Mouse (Mus musculus) CH12.LX (cell line): ENCODE data around the gene Crat. TPM values are rescaled to one million over a fixed set of nuclear protein-coding genes. Genes with fewer than 3 reads are reported as not detected.

Source experiments
- DNase-seq: peaks from one replicate; pipeline ENCODE4 v3.0.0-alpha.2; 2013; ENCODE audit errors: extremely low read depth
- H3K27ac ChIP-seq: 2 replicates; pipeline ENCODE4 v1.5.1; 2012; ENCODE audit warnings: low read depth, mild to moderate bottlenecking, control low read depth, moderate library complexity; ENCODE audit not compliant: insufficient read depth
- H3K27me3 ChIP-seq: replicated peaks from 2 replicates; pipeline ENCODE3; 2012; ENCODE audit warnings: inconsistent platforms
- H3K36me3 ChIP-seq, 2 experiments: replicated peaks in 1 of 2; 2 replicates each; pipeline versions ENCODE3 to v1.6.1; 2012; ENCODE audit warnings: inconsistent platforms in 1 of 2, low read length in 1 of 2, mild to moderate bottlenecking in 1 of 2, mixed read lengths in 1 of 2, moderate library complexity in 1 of 2; ENCODE audit not compliant: control insufficient read depth in 1 of 2, insufficient read depth in 1 of 2
- H3K4me1 ChIP-seq, 2 experiments: 2 replicates each; pipeline ENCODE4 v1.6.1; 2012; ENCODE audit warnings: inconsistent platforms in 1 of 2, moderate library complexity in 1 of 2; ENCODE audit not compliant: insufficient read depth in 2 of 2, control insufficient read depth in 1 of 2
- H3K4me2 ChIP-seq: 2 replicates; pipeline ENCODE4 v1.6.1; 2012; ENCODE audit warnings: low read depth, mild to moderate bottlenecking, control low read depth; ENCODE audit not compliant: poor library complexity, insufficient read depth, severe bottlenecking
- H3K4me3 ChIP-seq, 3 experiments: fragments of 150-350 bp in 1 of 3; sonication (generic) in 1 of 3; replicated peaks in 1 of 3; 2 replicates each; pipeline versions ENCODE3 to v1.5.1; 2011 to 2012; ENCODE audit warnings: low read depth in 2 of 3, low read length in 2 of 3, mild to moderate bottlenecking in 2 of 3, moderate library complexity in 2 of 3, control low read depth in 1 of 3, improper control_type of control experiment in 1 of 3, inconsistent platforms in 1 of 3, mixed read lengths in 1 of 3; ENCODE audit not compliant: poor library complexity in 1 of 3
- H3K79me2 ChIP-seq: replicated peaks from 2 replicates; pipeline ENCODE4 v1.6.1; 2012; ENCODE audit warnings: mild to moderate bottlenecking, moderate library complexity; ENCODE audit not compliant: control insufficient read depth, poor library complexity, insufficient read depth, severe bottlenecking; ENCODE audit errors: extremely low read depth
- H3K9ac ChIP-seq: 2 replicates; pipeline ENCODE4 v1.6.1; 2012; ENCODE audit warnings: low read depth, mild to moderate bottlenecking, control low read depth, moderate library complexity; ENCODE audit not compliant: insufficient read depth
- H3K9me3 ChIP-seq: replicated peaks from 2 replicates; pipeline ENCODE3; 2012; ENCODE audit warnings: low read length, inconsistent platforms, mixed read lengths
- BHLHE40 ChIP-seq: IDR thresholded peaks from 2 replicates; pipeline ENCODE4 v1.6.1; 2011; ENCODE audit warnings: mild to moderate bottlenecking, low read depth, low read length, improper control_type of control experiment
- CTCF ChIP-seq, 2 experiments: IDR thresholded peaks in 1 of 2; conservative IDR thresholded peaks in 1 of 2; 2 replicates each; pipeline ENCODE4 v1.5.1; 2011 to 2012; ENCODE audit warnings: low read depth in 2 of 2, low read length in 2 of 2, improper control_type of control experiment in 1 of 2, inconsistent platforms in 1 of 2, mild to moderate bottlenecking in 1 of 2, moderate library complexity in 1 of 2
- E2F4 ChIP-seq: IDR thresholded peaks from 2 replicates; pipeline ENCODE4 v1.6.1; 2011; ENCODE audit warnings: low read depth, low read length, improper control_type of control experiment; ENCODE audit not compliant: insufficient replicate concordance
- ELF1 ChIP-seq: IDR thresholded peaks from 2 replicates; pipeline ENCODE4 v1.6.1; 2014; ENCODE audit warnings: low read depth, mild to moderate bottlenecking, inconsistent platforms, low read length, improper control_type of control experiment
- EP300 ChIP-seq: IDR thresholded peaks from 2 replicates; pipeline ENCODE4 v1.6.1; 2011; ENCODE audit warnings: low read length, improper control_type of control experiment
- HCFC1 ChIP-seq: IDR thresholded peaks from 2 replicates; pipeline ENCODE4 v1.6.1; 2012; ENCODE audit warnings: low read depth, mild to moderate bottlenecking, inconsistent platforms, low read length, improper control_type of control experiment
- IRF4 ChIP-seq: IDR thresholded peaks from 2 replicates; pipeline ENCODE4 v1.6.1; 2014; ENCODE audit warnings: low read depth, mild to moderate bottlenecking, inconsistent platforms, low read length, improper control_type of control experiment
- KAT2A ChIP-seq: IDR thresholded peaks from 2 replicates; pipeline ENCODE4 v1.6.1; 2012; ENCODE audit warnings: low read length, improper control_type of control experiment, inconsistent platforms; ENCODE audit not compliant: insufficient replicate concordance
- MAZ ChIP-seq: IDR thresholded peaks from 2 replicates; pipeline ENCODE4 v1.6.1; 2012; ENCODE audit warnings: low read depth, mild to moderate bottlenecking, inconsistent platforms, low read length, improper control_type of control experiment, moderate library complexity
- MEF2A ChIP-seq: IDR thresholded peaks from 2 replicates; pipeline ENCODE4 v1.6.1; 2014; ENCODE audit warnings: low read depth, mild to moderate bottlenecking, inconsistent platforms, low read length, improper control_type of control experiment, borderline replicate concordance
- MYC ChIP-seq: IDR thresholded peaks from 2 replicates; pipeline ENCODE4 v1.6.1; 2011; ENCODE audit warnings: low read depth, mild to moderate bottlenecking, improper control_type of control experiment, low read length
- NRF1 ChIP-seq: IDR thresholded peaks from 2 replicates; pipeline ENCODE4 v1.6.1; 2014; ENCODE audit warnings: low read depth, mild to moderate bottlenecking, inconsistent platforms, low read length, improper control_type of control experiment, moderate library complexity
- POLR2A ChIP-seq: IDR thresholded peaks from 2 replicates; pipeline ENCODE4 v1.6.1; 2011; ENCODE audit warnings: low read depth, mild to moderate bottlenecking, improper control_type of control experiment, low read length
- RAD21 ChIP-seq: IDR thresholded peaks from 2 replicates; pipeline ENCODE4 v1.6.1; 2011; ENCODE audit warnings: low read depth, mild to moderate bottlenecking, low read length, improper control_type of control experiment, moderate library complexity
- SMC3 ChIP-seq: IDR thresholded peaks from 2 replicates; pipeline ENCODE4 v1.6.1; 2011; ENCODE audit warnings: low read depth, low read length, improper control_type of control experiment
- TBP ChIP-seq: conservative IDR thresholded peaks from 2 replicates; pipeline ENCODE4 v1.6.1; 2011; ENCODE audit warnings: low read depth, low read length, improper control_type of control experiment
- UBTF ChIP-seq: IDR thresholded peaks from 2 replicates; pipeline ENCODE4 v1.6.1; 2012; ENCODE audit warnings: low read depth, mild to moderate bottlenecking, inconsistent platforms, low read length, improper control_type of control experiment, moderate library complexity
- ZC3H11A ChIP-seq: IDR thresholded peaks from 2 replicates; pipeline ENCODE4 v1.6.1; 2012; ENCODE audit warnings: low read depth, mild to moderate bottlenecking, inconsistent platforms, low read length, improper control_type of control experiment
- ZMIZ1 ChIP-seq: IDR thresholded peaks from 2 replicates; pipeline ENCODE4 v1.6.1; 2012; ENCODE audit warnings: low read depth, mild to moderate bottlenecking, inconsistent platforms, low read length, improper control_type of control experiment
- dilution Hi-C: fragments of 300-500 bp; cut with MboI; formaldehyde crosslinking; loops from 2 replicates; pipeline ENCODE4 v1.14.3; 2020; ENCODE audit warnings: low sequenced_read_pairs; ENCODE audit not compliant: extremely low pct_unique_long_range_greater_than_20kb, extremely low pct_ligation_motif_present
- in situ Hi-C: fragments of 300-500 bp; cut with MboI; formaldehyde crosslinking; loops from 3 replicates; pipeline ENCODE4 v1.14.3; 2019; ENCODE audit warnings: low sequenced_read_pairs, low pct_ligation_motif_present, low pct_unique_long_range_greater_than_20kb, mixed read lengths
- polyA plus RNA-seq: library from polyadenylated mRNA; unstranded; fragments of >175 nt; gene quantifications from 2 replicates; pipeline ENCODE4 v1.2.1, GENCODE M21; 2012; ENCODE audit warnings: low read depth; ENCODE audit not compliant: insufficient read length
- total RNA-seq, 2 experiments: library from RNA; depleted of rRNA; stranded (reverse); fragments of 300-350 nt in 1 of 2; fragments of >200 nt in 1 of 2; gene quantifications; 2 replicates each; pipeline ENCODE4 v1.2.3; 2012 to 2014

Crat gene
- total and polyA plus RNA-seq, 3 experiments = 1.7 to 4.5 (median 4.2) TPM

DNA sequence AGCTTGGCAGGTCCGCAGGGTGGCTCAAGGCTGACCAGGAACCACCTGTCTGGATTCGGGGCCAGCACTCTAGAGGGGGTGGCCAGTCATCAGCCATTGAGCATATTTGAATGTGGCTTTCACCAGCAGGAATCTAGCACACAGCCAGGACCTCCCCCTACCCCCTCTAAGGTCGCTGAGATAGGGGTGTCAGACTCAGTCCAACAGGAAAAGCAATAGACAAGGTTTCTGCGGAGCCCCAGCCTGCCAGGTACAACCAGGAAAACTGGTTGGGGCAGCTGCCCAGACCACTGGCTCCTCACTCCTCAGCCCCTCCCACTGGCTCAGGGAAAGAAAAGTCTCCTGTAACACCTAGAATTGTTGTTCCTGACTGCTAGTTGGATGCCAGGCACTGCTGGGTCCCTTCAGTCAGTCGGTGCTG, 47.7 kb upstream of the Crat start:
- dilution Hi-C loops = no loop called here
- peaks cover 14 to 27% of the 10 kb centered on the region in 2 experiments for H3K4me1 ChIP-seq
- peak overlapping the region; percentile 7; the same call in 1 of the 2 replicates for H3K27ac ChIP-seq
- H3K9ac ChIP-seq = no peak overlapping the region
- H3K4me2 ChIP-seq = no peak overlapping the region
- H3K79me2 ChIP-seq = no peaks in the 10 kb centered on the region
- peaks cover 0 to 5% of the 10 kb centered on the region in 2 experiments for H3K36me3 ChIP-seq
- H3K4me3 ChIP-seq = peak overlapping the region in 1 of 3 experiments; percentile 3
- in situ Hi-C loops = loop anchor here (10.0 kb wide), 1 partner anchor 251 kb away; no protein-coding TSS in a partner anchor
- no peak for DNase-seq
- peaks cover 15% of the 10 kb centered on the region for H3K27me3 ChIP-seq
- H3K9me3 ChIP-seq = peaks cover 14% of the 10 kb centered on the region
- TF ChIP-seq HCFC1 (no peak), NRF1 (no peak), ZMIZ1 (no peak), E2F4 (no peak), MAZ (no peak), MYC (no peak), ZC3H11A (no peak), POLR2A (no peak), TBP (no peak), BHLHE40 (no peak), IRF4 (no peak), UBTF (no peak), KAT2A (no peak), EP300 (no peak), SMC3 (no peak), CTCF (conservative IDR thresholded peaks at IDR 0.05 in 1 of 2, IDR thresholded peaks at IDR 0.05 in 1 of 2; ENCODE audit: low read depth in 2 of 2, low read length in 2 of 2) (no peak), ELF1 (no peak)

DNA sequence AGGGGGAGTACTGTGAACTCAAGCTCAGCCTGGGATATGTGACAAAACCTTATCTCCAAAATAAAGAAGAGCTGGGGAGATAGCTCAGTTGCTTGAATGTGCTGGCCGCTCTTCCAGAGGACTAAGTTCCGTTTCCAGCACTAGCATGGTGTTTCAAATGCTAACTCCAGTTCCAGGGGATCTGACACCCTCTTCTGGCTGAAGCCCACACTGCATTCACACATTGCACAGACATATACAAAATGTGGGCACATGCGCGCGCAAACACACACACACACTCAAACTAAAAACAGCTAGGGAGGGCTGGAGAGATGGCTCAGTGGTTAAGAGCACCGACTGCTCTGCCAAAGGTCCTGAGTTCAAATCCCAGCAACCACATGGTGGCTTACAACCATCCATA, 43.6 kb upstream of the Crat start:
- dilution Hi-C loops = no loop called here
- H3K9ac ChIP-seq = no peak overlapping the region

More for the DNA sequence above, 43.6 kb upstream of the Crat start:
- Histone ChIP-seq H3K27me3 (no peaks in the 10 kb centered on the region), H3K27ac (no peak overlapping the region), H3K4me3 (no peak overlapping the region), H3K4me1 (peaks cover 18 to 43% of the 10 kb centered on the region in 2 experiments), H3K9me3 (peaks cover 1% of the 10 kb centered on the region), H3K4me2 (no peak overlapping the region), H3K36me3 (peaks cover 0 to 15% of the 10 kb centered on the region in 2 experiments)
- no peak for DNase-seq
- in situ Hi-C loops = no loop called here
- no peak for TF ChIP-seq ELF1
- no peak for TF ChIP-seq MYC
- TF ChIP-seq SMC3 = peak; percentile 39
- TF ChIP-seq MEF2A = no peak
- TF ChIP-seq RAD21 = peak; percentile 26
- TF ChIP-seq CTCF (conservative IDR thresholded peaks at IDR 0.05 in 1 of 2, IDR thresholded peaks at IDR 0.05 in 1 of 2; ENCODE audit: low read depth in 2 of 2, low read length in 2 of 2) = peak in 1 of 2 experiments; percentile 51; a peak in 2 of 4 replicates
- TF ChIP-seq, all 38 proteins: peak for 3
- no peaks in the 10 kb centered on the region for H3K79me2 ChIP-seq
